ENCODE assay signal across 28 mouse cellular contexts in the genomic region with DNA sequence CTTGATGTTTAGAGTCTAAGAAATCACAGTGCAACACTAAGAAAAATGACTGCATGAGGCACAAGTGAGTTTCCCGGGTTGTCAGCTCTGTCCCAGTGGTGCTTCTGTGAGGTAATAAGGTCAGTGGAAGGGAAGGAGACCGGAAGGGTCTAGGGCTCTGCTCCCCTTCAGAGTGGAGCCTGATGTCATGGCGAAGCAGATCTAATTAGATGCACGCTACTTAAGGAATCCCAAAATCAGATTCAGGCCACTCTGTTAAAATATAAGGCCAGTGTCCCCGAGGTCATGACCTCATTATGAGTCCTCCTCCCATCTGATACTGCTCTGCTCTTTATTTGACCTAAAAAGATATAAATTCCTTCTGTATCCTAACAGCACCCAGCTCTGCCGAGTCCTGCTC.
DNase-seq lines count a peak whose midpoint lies in the region; ATAC-seq and TF ChIP-seq lines count a peak whose summit lies in the region.
"Had no signal": no experiment of that assay in that cellular context is flagged by ENCODE, and none has a peak within 500 bp of the region (broad histone marks: within the 10 kb centered on the region; RNA-seq: fewer than 3 reads in every experiment).

No protein-coding gene starts in this region.

- no peaks in the 10 kb centered on the region for H3K9me3 ChIP-seq in forebrain, embryonic 12.5 days
- no peaks in the 10 kb centered on the region for H3K9me3 ChIP-seq in forebrain, embryonic 11.5 days (ENCODE audit: control insufficient read depth, low read length)
- H3K9me3 ChIP-seq in midbrain, embryonic 11.5 days (ENCODE audit: control insufficient read depth, low read length) = no peaks in the 10 kb centered on the region
- no peaks in the 10 kb centered on the region for H3K9me3 ChIP-seq in midbrain, postnatal 0 days (ENCODE audit: low read length)
- no peaks in the 10 kb centered on the region for H3K9me3 ChIP-seq in embryonic facial prominence, embryonic 11.5 days (replicated peaks; ENCODE audit: control insufficient read depth, low read length)
- H3K9me3 ChIP-seq: G1E; heart, embryonic 12.5 days; hindbrain, embryonic 15.5 days; intestine, embryonic 15.5 days; limb, embryonic 12.5 days; midbrain, embryonic 13.5 days; neural tube, embryonic 12.5 days had no signal

- 20% methylated on average over 6 of the region's 6 CpGs for WGBS in forebrain, embryonic 12.5 days
- 30% methylated on average over 6 of the region's 6 CpGs for WGBS in forebrain, embryonic 11.5 days
- 36% methylated on average over 6 of the region's 6 CpGs for WGBS in midbrain, embryonic 11.5 days
- 50% methylated on average over 6 of the region's 6 CpGs for WGBS in midbrain, postnatal 0 days
- WGBS in embryonic facial prominence, embryonic 11.5 days = 35% methylated on average over 6 of the region's 6 CpGs

- no peak for DNase-seq in forebrain, embryonic 11.5 days (ENCODE audit: low spot score)
- DNase-seq in midbrain, embryonic 11.5 days (ENCODE audit: low spot score, missing footprints) = no peak
- DNase-seq in midbrain, postnatal 0 days (ENCODE audit: low spot score) = no peak
- DNase-seq in embryonic facial prominence, embryonic 11.5 days (ENCODE audit: low spot score) = peak; percentile 27
- no peak for DNase-seq in gastrocnemius, adult 8-10 months (ENCODE audit: low spot score in 2 of 2)
- no peak for DNase-seq in right cerebral cortex, postnatal 25 days
- DNase-seq: adrenal gland, adult 8-10 months; cerebellum, adult 11-12 months; cerebellum, postnatal 10 days; gastrocnemius, postnatal 10 days; heart, adult 11 months; heart, postnatal 14 days; kidney, adult 9 months; kidney, postnatal 14 days; liver, postnatal 0 days; lung, postnatal 10 days had no signal

- no peak overlapping the region for H3K9ac ChIP-seq in forebrain, embryonic 12.5 days
- H3K9ac ChIP-seq in forebrain, embryonic 11.5 days (ENCODE audit: low read length) = no peak overlapping the region
- H3K9ac ChIP-seq in midbrain, embryonic 11.5 days (ENCODE audit: low read length) = no peak overlapping the region
- no peak overlapping the region for H3K9ac ChIP-seq in midbrain, postnatal 0 days (replicated peaks; ENCODE audit: low read length, poor library complexity, severe bottlenecking)
- no peak overlapping the region for H3K9ac ChIP-seq in embryonic facial prominence, embryonic 11.5 days (replicated peaks; ENCODE audit: low read length)
- H3K9ac ChIP-seq: heart, embryonic 12.5 days; hindbrain, embryonic 15.5 days; intestine, embryonic 15.5 days; limb, embryonic 12.5 days; liver, postnatal 0 days; midbrain, embryonic 13.5 days; neural tube, embryonic 12.5 days had no signal

- peaks cover 14% of the 10 kb centered on the region for H3K4me1 ChIP-seq in forebrain, embryonic 12.5 days
- H3K4me1 ChIP-seq in forebrain, embryonic 11.5 days (replicated peaks; ENCODE audit: control insufficient read depth, insufficient read depth, low read length) = peaks cover 5% of the 10 kb centered on the region; the same call in 1 of the 2 replicates
- H3K4me1 ChIP-seq in midbrain, embryonic 11.5 days (ENCODE audit: control insufficient read depth, insufficient read depth, low read length) = peaks cover 4% of the 10 kb centered on the region
- H3K4me1 ChIP-seq in midbrain, postnatal 0 days (ENCODE audit: insufficient read depth, low read length) = no peaks in the 10 kb centered on the region
- H3K4me1 ChIP-seq in embryonic facial prominence, embryonic 11.5 days (ENCODE audit: control insufficient read depth, insufficient read depth, low read length) = no peaks in the 10 kb centered on the region

- no peaks in the 10 kb centered on the region for H3K27me3 ChIP-seq in forebrain, embryonic 12.5 days
- no peaks in the 10 kb centered on the region for H3K27me3 ChIP-seq in forebrain, embryonic 11.5 days (ENCODE audit: control insufficient read depth, insufficient read depth, low read length)
- H3K27me3 ChIP-seq in midbrain, embryonic 11.5 days (ENCODE audit: control insufficient read depth, insufficient read depth, low read length) = no peaks in the 10 kb centered on the region
- H3K27me3 ChIP-seq in midbrain, postnatal 0 days (ENCODE audit: insufficient read depth, low read length) = no peaks in the 10 kb centered on the region
- no peaks in the 10 kb centered on the region for H3K27me3 ChIP-seq in embryonic facial prominence, embryonic 11.5 days (ENCODE audit: control insufficient read depth, insufficient read depth, low read length)
- H3K27me3 ChIP-seq: heart, embryonic 12.5 days; hindbrain, embryonic 15.5 days; intestine, embryonic 15.5 days; limb, embryonic 12.5 days; midbrain, embryonic 13.5 days; neural tube, embryonic 12.5 days had no signal

- 0 out of 2 replicates have a peak, but pooled peaks have one; percentile 20 for ATAC-seq in forebrain, embryonic 12.5 days (ENCODE audit: low FRiP score)
- ATAC-seq in forebrain, embryonic 11.5 days (replicated peaks; ENCODE audit: low FRiP score) = no peak
- peak; percentile 58 for ATAC-seq in midbrain, embryonic 11.5 days (ENCODE audit: low FRiP score)
- ATAC-seq in midbrain, postnatal 0 days (ENCODE audit: low FRiP score) = no peak
- ATAC-seq in embryonic facial prominence, embryonic 11.5 days (replicated peaks; ENCODE audit: insufficient number of reproducible peaks, low FRiP score, low TSS enrichment, low read depth) = no peak; the same call in 1 of the 2 replicates
- ATAC-seq: activated CD4-positive, CD25-positive, alpha-beta regulatory T cell, adult 4 months; CD4-positive, CD25-positive, alpha-beta regulatory T cell, adult 4 months; intestine, embryonic 15.5 days; liver, postnatal 0 days; midbrain, embryonic 13.5 days had no signal

- no peaks in the 10 kb centered on the region for H3K36me3 ChIP-seq in forebrain, embryonic 12.5 days (replicated peaks)
- H3K36me3 ChIP-seq in forebrain, embryonic 11.5 days (ENCODE audit: control insufficient read depth, insufficient read depth, low read length) = no peaks in the 10 kb centered on the region
- no peaks in the 10 kb centered on the region for H3K36me3 ChIP-seq in midbrain, embryonic 11.5 days (ENCODE audit: control insufficient read depth, insufficient read depth, low read length)
- H3K36me3 ChIP-seq in midbrain, postnatal 0 days (ENCODE audit: insufficient read depth, low read length) = no peaks in the 10 kb centered on the region
- H3K36me3 ChIP-seq in embryonic facial prominence, embryonic 11.5 days (replicated peaks; ENCODE audit: control insufficient read depth, insufficient read depth, low read depth, low read length) = no peaks in the 10 kb centered on the region
- H3K36me3 ChIP-seq: heart, embryonic 12.5 days; hindbrain, embryonic 15.5 days; intestine, embryonic 15.5 days; limb, embryonic 12.5 days; midbrain, embryonic 13.5 days; neural tube, embryonic 12.5 days had no signal

- no peak for TF ChIP-seq CTCF in midbrain, postnatal 0 days (IDR thresholded peaks at IDR 0.05)

- H3K27ac ChIP-seq in forebrain, embryonic 12.5 days = no peak overlapping the region
- H3K27ac ChIP-seq in forebrain, embryonic 11.5 days (ENCODE audit: low read depth, low read length) = no peak overlapping the region; the same call in 1 of the 2 replicates
- no peak overlapping the region for H3K27ac ChIP-seq in midbrain, embryonic 11.5 days (ENCODE audit: low read depth, low read length)
- H3K27ac ChIP-seq in midbrain, postnatal 0 days (ENCODE audit: low read depth, low read length) = no peak overlapping the region
- H3K27ac ChIP-seq in embryonic facial prominence, embryonic 11.5 days (replicated peaks; ENCODE audit: low read depth, low read length) = no peak overlapping the region
- H3K27ac ChIP-seq: hindbrain, embryonic 15.5 days; intestine, embryonic 15.5 days; limb, embryonic 12.5 days; midbrain, embryonic 13.5 days; neural tube, embryonic 12.5 days; stomach, postnatal 0 days had no signal

- no peak overlapping the region for H3K4me3 ChIP-seq in forebrain, embryonic 12.5 days (replicated peaks)
- no peak overlapping the region for H3K4me3 ChIP-seq in forebrain, embryonic 11.5 days (ENCODE audit: low read depth, low read length)
- H3K4me3 ChIP-seq in midbrain, embryonic 11.5 days (ENCODE audit: low read depth, low read length) = no peak overlapping the region
- H3K4me3 ChIP-seq in midbrain, postnatal 0 days (ENCODE audit: low read depth, low read length) = no peak overlapping the region
- H3K4me3 ChIP-seq in embryonic facial prominence, embryonic 11.5 days (ENCODE audit: low read depth, low read length) = no peak overlapping the region
- H3K4me3 ChIP-seq: heart, embryonic 12.5 days; hindbrain, embryonic 15.5 days; intestine, embryonic 15.5 days; limb, embryonic 12.5 days; midbrain, embryonic 13.5 days; neural tube, embryonic 12.5 days had no signal

- H3K4me2 ChIP-seq in forebrain, embryonic 12.5 days = no peak overlapping the region
- no peak overlapping the region for H3K4me2 ChIP-seq in forebrain, embryonic 11.5 days (ENCODE audit: low read depth, low read length, severe bottlenecking)
- no peak overlapping the region for H3K4me2 ChIP-seq in midbrain, embryonic 11.5 days
- H3K4me2 ChIP-seq in midbrain, postnatal 0 days (ENCODE audit: low read depth, low read length, poor library complexity, severe bottlenecking) = no peak overlapping the region
- H3K4me2 ChIP-seq in embryonic facial prominence, embryonic 11.5 days (ENCODE audit: low read depth, low read length) = no peak overlapping the region
- H3K4me2 ChIP-seq: heart, embryonic 12.5 days; hindbrain, embryonic 15.5 days; intestine, embryonic 15.5 days; limb, embryonic 12.5 days; liver, embryonic 11.5 days; midbrain, embryonic 13.5 days; neural tube, embryonic 12.5 days had no signal

Comparison
In these comparisons a context has a peak if more than half of its experiments do, and no peak if none do; other contexts are left out.
1. ATAC-seq: peak in forebrain, embryonic 12.5 days (single experiment) and midbrain, embryonic 11.5 days (single experiment); none in forebrain, embryonic 11.5 days (single experiment), midbrain, postnatal 0 days (single experiment) and embryonic facial prominence, embryonic 11.5 days (single experiment).